Mouse (Mus musculus) liver, adult 2 months (tissue): ENCODE measurements around the gene BC028528.
A peak's percentile ranks its signal among the peaks of the same experiment; 100 is the strongest.

ENCODE experiments used
- CTCF ChIP-seq: fragments of 200-500 bp; IDR thresholded peaks from 2 replicates; pipeline ENCODE4 v1.5.1; 2011; ENCODE audit warnings: low read depth, low read length, control low read depth
- POLR2A ChIP-seq: fragments of 200-500 bp; IDR thresholded peaks from 2 replicates; pipeline ENCODE4 v1.6.1; 2011; ENCODE audit warnings: low read length, control low read depth; ENCODE audit not compliant: insufficient read depth; ENCODE audit errors: extremely low read depth

DNA sequence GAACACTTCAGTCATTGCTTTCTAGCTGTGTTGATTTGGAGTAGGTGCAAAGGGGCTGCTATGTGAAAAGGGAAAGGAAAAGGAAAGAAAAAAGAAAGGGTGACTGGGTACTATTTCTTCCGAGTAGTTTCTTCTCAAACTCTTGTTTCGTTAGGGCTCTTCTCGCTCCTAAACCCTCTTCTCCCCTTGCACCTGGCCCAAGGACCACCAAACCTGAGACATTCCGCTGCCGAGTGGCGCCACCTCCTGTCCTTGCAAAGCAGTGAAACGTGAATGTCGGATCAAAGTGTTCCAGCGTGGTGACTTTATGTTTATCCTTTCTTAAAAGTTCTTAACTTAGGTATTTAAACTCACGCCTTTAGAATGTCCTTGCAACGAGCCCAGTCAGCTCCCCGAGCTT, 15.1 kb upstream of the BC028528 start:
- TF ChIP-seq CTCF (peak; percentile 95), POLR2A (no peak)
